Mouse (Mus musculus): ENCODE data around the gene Acbd6. TPM values are rescaled to one million over a fixed set of nuclear protein-coding genes. Genes with fewer than 3 reads are reported as not detected.
A peak's percentile ranks its signal among the peaks of the same experiment; 100 is the strongest.

The Acbd6 gene
- polyA plus RNA-seq (2015; fragmentation: Nextera tagmentation; extraction: Ambion mirVana), result 54.0 and 58.7 TPM in 2 replicates

DNA sequence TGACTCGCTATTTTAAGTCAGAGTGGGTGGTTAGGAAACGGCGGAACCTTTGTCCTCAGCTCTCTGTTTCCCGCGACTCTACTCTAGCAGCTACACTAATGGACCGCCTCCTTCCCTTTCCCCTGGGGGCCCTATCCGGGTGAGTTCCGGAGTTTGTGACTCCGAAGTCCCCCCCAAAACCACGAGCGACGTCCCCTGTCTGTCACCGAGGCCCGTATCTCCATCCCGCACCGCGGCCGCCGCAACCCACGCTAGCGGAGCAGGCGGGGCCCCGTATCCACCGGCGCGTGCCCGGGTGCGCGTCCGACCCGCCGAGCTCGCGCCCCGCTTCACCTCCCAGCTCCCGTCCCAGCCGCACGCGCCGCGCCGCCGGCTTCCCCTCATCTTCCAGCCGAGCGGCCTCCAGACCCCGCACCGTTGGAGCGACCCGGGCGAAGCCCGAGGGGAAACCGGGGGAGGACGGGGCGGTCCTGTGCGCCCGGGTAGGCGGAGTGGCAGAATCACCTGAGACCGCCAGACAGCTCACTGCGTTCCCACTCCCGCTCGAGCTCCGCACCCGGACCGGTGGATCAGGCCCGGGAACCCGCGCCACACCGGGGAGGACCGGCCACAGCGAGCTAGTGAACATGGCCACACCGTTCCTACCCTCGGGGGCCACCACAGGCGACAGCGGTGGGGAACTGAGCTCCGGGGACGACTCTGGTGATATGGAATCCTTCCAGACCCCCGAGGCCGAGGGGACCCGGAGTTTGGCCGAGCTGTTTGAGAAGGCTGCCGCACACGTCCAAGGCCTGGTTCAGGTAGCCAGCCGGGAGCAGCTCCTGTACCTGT is at the start of gene Acbd6:
Gene Acbd6, plus strand, starts transcription at position 109 of the 831 bp plus-strand sequence.
- under 1% methylated on average over 81 of the region's 83 CpGs for WGBS
- ATAC-seq (ENCODE audit: low read depth), result peak; percentile 96
- H3K4me3 ChIP-seq (ENCODE audit: low read length), result peak within 1 kb of the TSS; percentile 99
- peak within 1 kb of the TSS; percentile 90 for H3K4me2 ChIP-seq (ENCODE audit: low read depth, low read length)
- peak within 1 kb of the TSS; percentile 98 for H3K9ac ChIP-seq (ENCODE audit: low read length)
- H3K9me3 ChIP-seq (ENCODE audit: control insufficient read depth, low read length), result no peaks in the 10 kb centered on the region
- peaks cover 11% of the 10 kb centered on the region for H3K4me1 ChIP-seq (replicated peaks; ENCODE audit: control insufficient read depth, insufficient read depth, low read length)
- H3K27ac ChIP-seq (ENCODE audit: low read length), result peak within 1 kb of the TSS; percentile 78
- H3K27me3 ChIP-seq (ENCODE audit: control insufficient read depth, insufficient read depth, low read depth, low read length), result no peaks in the 10 kb centered on the region
- H3K36me3 ChIP-seq (ENCODE audit: control insufficient read depth, insufficient read depth, low read length), result no peaks in the 10 kb centered on the region

GRCm38 (mm10) chr1:155510263-155510662 is 47.7 kb upstream of the Acbd6 start:
- no peak overlapping the region for H3K27ac ChIP-seq (ENCODE audit: low read length)
- no peaks in the 10 kb centered on the region for H3K27me3 ChIP-seq (ENCODE audit: control insufficient read depth, insufficient read depth, low read depth, low read length)
- H3K9me3 ChIP-seq (ENCODE audit: control insufficient read depth, low read length), result no peaks in the 10 kb centered on the region
- no peaks in the 10 kb centered on the region for H3K36me3 ChIP-seq (ENCODE audit: control insufficient read depth, insufficient read depth, low read length)
- H3K9ac ChIP-seq (ENCODE audit: low read length), result no peak overlapping the region
- H3K4me3 ChIP-seq (ENCODE audit: low read length), result no peak overlapping the region
- ATAC-seq (ENCODE audit: low read depth), result no peak
- no peak overlapping the region for H3K4me2 ChIP-seq (ENCODE audit: low read depth, low read length)
- WGBS, result 56% methylated on average over 10 of the region's 10 CpGs
- H3K4me1 ChIP-seq (replicated peaks; ENCODE audit: control insufficient read depth, insufficient read depth, low read length), result peaks cover 7% of the 10 kb centered on the region

- 83% methylated on average over 4 of the region's 4 CpGs for WGBS
- Histone ChIP-seq H3K9me3 (ENCODE audit: control insufficient read depth, low read length) (no peaks in the 10 kb centered on the region), H3K36me3 (ENCODE audit: control insufficient read depth, insufficient read depth, low read length) (no peaks in the 10 kb centered on the region), H3K4me1 (replicated peaks; ENCODE audit: control insufficient read depth, insufficient read depth, low read length) (no peaks in the 10 kb centered on the region), H3K4me3 (ENCODE audit: low read length) (no peak overlapping the region), H3K27ac (ENCODE audit: low read length) (no peak overlapping the region), H3K9ac (ENCODE audit: low read length) (no peak overlapping the region), H3K4me2 (ENCODE audit: low read depth, low read length) (no peak overlapping the region), H3K27me3 (ENCODE audit: control insufficient read depth, insufficient read depth, low read depth, low read length) (no peaks in the 10 kb centered on the region)
- no peak for ATAC-seq (ENCODE audit: low read depth)
Measured at GRCm38 (mm10) chr1:155515866-155516265, 42.1 kb upstream of the Acbd6 start.

DNA sequence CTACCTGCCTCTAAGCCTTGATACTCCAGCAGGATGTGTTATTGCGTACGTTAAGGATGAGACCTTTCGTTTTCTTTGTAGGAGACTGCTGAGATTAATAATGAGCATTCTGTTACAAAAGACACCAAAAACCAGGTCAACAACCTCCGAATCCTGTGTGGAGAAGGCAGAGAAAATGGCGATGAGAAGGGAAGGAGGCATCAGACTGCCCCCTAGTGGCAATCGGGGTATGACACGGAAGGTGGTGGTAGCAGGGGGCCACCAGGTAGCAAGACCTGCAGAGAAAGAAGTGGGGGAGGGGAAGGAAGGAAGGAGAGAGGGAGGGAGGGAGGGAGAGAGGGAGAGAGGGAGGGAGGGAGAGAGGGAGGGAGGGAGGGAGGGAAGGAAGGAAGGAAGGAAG is 41.3 kb upstream of the Acbd6 start:
- WGBS, result 44% methylated on average over 7 of the region's 7 CpGs
- Histone ChIP-seq H3K4me1 (replicated peaks; ENCODE audit: control insufficient read depth, insufficient read depth, low read length) (no peaks in the 10 kb centered on the region), H3K36me3 (ENCODE audit: control insufficient read depth, insufficient read depth, low read length) (no peaks in the 10 kb centered on the region), H3K27ac (ENCODE audit: low read length) (no peak overlapping the region), H3K27me3 (ENCODE audit: control insufficient read depth, insufficient read depth, low read depth, low read length) (no peaks in the 10 kb centered on the region), H3K9me3 (ENCODE audit: control insufficient read depth, low read length) (no peaks in the 10 kb centered on the region), H3K4me2 (ENCODE audit: low read depth, low read length) (no peak overlapping the region), H3K9ac (ENCODE audit: low read length) (no peak overlapping the region), H3K4me3 (ENCODE audit: low read length) (no peak overlapping the region)
- ATAC-seq (ENCODE audit: low read depth), result no peak

- H3K36me3 ChIP-seq (ENCODE audit: control insufficient read depth, insufficient read depth, low read length), result no peaks in the 10 kb centered on the region
- H3K4me3 ChIP-seq (ENCODE audit: low read length), result no peak overlapping the region
- H3K9ac ChIP-seq (ENCODE audit: low read length), result no peak overlapping the region
- no peak overlapping the region for H3K4me2 ChIP-seq (ENCODE audit: low read depth, low read length)
- ATAC-seq (ENCODE audit: low read depth), result no peak
- no peak overlapping the region for H3K27ac ChIP-seq (ENCODE audit: low read length)
- H3K27me3 ChIP-seq (ENCODE audit: control insufficient read depth, insufficient read depth, low read depth, low read length), result no peaks in the 10 kb centered on the region
- no peaks in the 10 kb centered on the region for H3K4me1 ChIP-seq (replicated peaks; ENCODE audit: control insufficient read depth, insufficient read depth, low read length)
- no peaks in the 10 kb centered on the region for H3K9me3 ChIP-seq (ENCODE audit: control insufficient read depth, low read length)
- 58% methylated on average over 5 of the region's 5 CpGs for WGBS
Measured at GRCm38 (mm10) chr1:155517060-155517459, 40.9 kb upstream of the Acbd6 start.

DNA sequence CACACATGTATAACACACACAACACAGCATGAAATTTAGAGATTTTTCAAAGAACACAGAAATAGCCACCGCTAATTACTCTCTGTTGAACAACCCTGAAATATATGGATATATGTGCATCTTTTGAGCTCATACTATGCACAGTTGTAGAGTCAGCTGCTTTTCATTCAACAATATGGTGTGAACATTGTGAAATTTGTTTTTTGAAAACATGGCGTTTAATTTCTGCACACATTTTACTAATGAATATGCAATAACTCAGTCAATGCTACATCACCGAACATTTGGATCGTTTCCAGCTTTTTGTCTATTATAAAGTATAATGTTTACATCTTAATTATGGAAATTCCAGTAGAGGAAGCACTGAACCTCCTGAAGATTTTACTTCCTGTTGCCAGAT is 37.6 kb upstream of the Acbd6 start:
- WGBS, result 75% methylated on average over 4 of the region's 4 CpGs
- no peaks in the 10 kb centered on the region for H3K4me1 ChIP-seq (replicated peaks; ENCODE audit: control insufficient read depth, insufficient read depth, low read length)
- H3K27ac ChIP-seq (ENCODE audit: low read length), result no peak overlapping the region
- H3K36me3 ChIP-seq (ENCODE audit: control insufficient read depth, insufficient read depth, low read length), result no peaks in the 10 kb centered on the region
- no peak overlapping the region for H3K9ac ChIP-seq (ENCODE audit: low read length)
- no peaks in the 10 kb centered on the region for H3K9me3 ChIP-seq (ENCODE audit: control insufficient read depth, low read length)
- no peak overlapping the region for H3K4me3 ChIP-seq (ENCODE audit: low read length)
- no peak overlapping the region for H3K4me2 ChIP-seq (ENCODE audit: low read depth, low read length)
- no peak for ATAC-seq (ENCODE audit: low read depth)
- no peaks in the 10 kb centered on the region for H3K27me3 ChIP-seq (ENCODE audit: control insufficient read depth, insufficient read depth, low read depth, low read length)

DNA sequence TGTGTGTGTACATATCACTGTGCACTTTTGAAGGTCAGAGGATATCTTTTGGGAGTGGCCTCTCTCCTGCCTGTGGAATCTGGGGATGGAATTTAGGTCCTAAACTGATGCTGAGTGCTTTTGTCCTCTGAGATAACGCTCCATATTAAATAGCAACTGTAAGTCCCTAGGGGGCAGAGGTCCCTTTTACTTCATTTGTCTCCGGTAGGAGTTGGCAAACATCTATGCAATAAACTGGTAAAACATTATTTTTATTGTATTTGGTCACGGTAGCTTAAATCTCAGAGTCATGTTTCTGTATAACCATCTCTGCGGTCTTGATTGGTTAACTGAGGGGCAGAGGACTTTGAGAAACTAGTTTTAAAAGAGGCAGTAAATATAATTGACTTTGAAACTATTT is 35.4 kb upstream of the Acbd6 start:
- H3K4me1 ChIP-seq (replicated peaks; ENCODE audit: control insufficient read depth, insufficient read depth, low read length), result no peaks in the 10 kb centered on the region; the same call in 1 of the 2 replicates
- H3K36me3 ChIP-seq (ENCODE audit: control insufficient read depth, insufficient read depth, low read length), result no peaks in the 10 kb centered on the region
- H3K27ac ChIP-seq (ENCODE audit: low read length), result no peak overlapping the region
- no peak overlapping the region for H3K9ac ChIP-seq (ENCODE audit: low read length)
- H3K9me3 ChIP-seq (ENCODE audit: control insufficient read depth, low read length), result no peaks in the 10 kb centered on the region
- WGBS, result 72% methylated on average over 4 of the region's 4 CpGs
- H3K27me3 ChIP-seq (ENCODE audit: control insufficient read depth, insufficient read depth, low read depth, low read length), result no peaks in the 10 kb centered on the region
- no peak overlapping the region for H3K4me3 ChIP-seq (ENCODE audit: low read length)
- H3K4me2 ChIP-seq (ENCODE audit: low read depth, low read length), result no peak overlapping the region
- no peak for ATAC-seq (ENCODE audit: low read depth)

DNA sequence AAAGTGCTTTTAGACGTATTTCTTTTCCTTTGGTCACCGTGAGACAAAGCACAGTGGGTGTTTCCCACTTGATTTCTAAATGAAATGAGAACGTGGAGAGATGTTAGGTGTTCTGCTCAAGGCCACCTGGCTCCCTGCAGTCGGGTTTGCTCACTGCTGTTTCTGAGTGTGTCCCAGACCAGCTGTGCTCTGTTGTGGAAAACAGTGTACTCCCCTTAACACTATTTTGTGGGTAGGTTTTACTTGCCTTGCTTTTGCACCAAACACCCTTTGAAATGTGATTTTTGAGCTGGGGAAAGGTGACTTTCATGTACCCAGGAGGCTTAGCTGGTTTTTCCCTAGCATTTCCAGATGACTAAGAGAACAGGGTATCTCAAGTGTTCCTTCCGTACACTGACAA is 31.7 kb upstream of the Acbd6 start:
- H3K36me3 ChIP-seq (ENCODE audit: control insufficient read depth, insufficient read depth, low read length), result no peaks in the 10 kb centered on the region
- no peaks in the 10 kb centered on the region for H3K27me3 ChIP-seq (ENCODE audit: control insufficient read depth, insufficient read depth, low read depth, low read length)
- H3K9ac ChIP-seq (ENCODE audit: low read length), result no peak overlapping the region
- no peak overlapping the region for H3K27ac ChIP-seq (ENCODE audit: low read length)
- ATAC-seq (ENCODE audit: low read depth), result no peak
- H3K4me3 ChIP-seq (ENCODE audit: low read length), result no peak overlapping the region
- H3K4me2 ChIP-seq (ENCODE audit: low read depth, low read length), result no peak overlapping the region
- 54% methylated on average over 5 of the region's 5 CpGs for WGBS
- no peaks in the 10 kb centered on the region for H3K9me3 ChIP-seq (ENCODE audit: control insufficient read depth, low read length)
- H3K4me1 ChIP-seq (replicated peaks; ENCODE audit: control insufficient read depth, insufficient read depth, low read length), result peaks cover 2% of the 10 kb centered on the region; the same call in 1 of the 2 replicates

- Histone ChIP-seq H3K9ac (ENCODE audit: low read length) (no peak overlapping the region), H3K27me3 (ENCODE audit: control insufficient read depth, insufficient read depth, low read depth, low read length) (no peaks in the 10 kb centered on the region), H3K27ac (ENCODE audit: low read length) (no peak overlapping the region), H3K9me3 (ENCODE audit: control insufficient read depth, low read length) (no peaks in the 10 kb centered on the region), H3K4me3 (ENCODE audit: low read length) (no peak overlapping the region), H3K4me1 (replicated peaks; ENCODE audit: control insufficient read depth, insufficient read depth, low read length) (peaks cover 2% of the 10 kb centered on the region; the same call in 1 of the 2 replicates), H3K36me3 (ENCODE audit: control insufficient read depth, insufficient read depth, low read length) (no peaks in the 10 kb centered on the region), H3K4me2 (ENCODE audit: low read depth, low read length) (no peak overlapping the region)
- 35% methylated on average over 12 of the region's 12 CpGs for WGBS
- no peak for ATAC-seq (ENCODE audit: low read depth)
Measured at GRCm38 (mm10) chr1:155527027-155527786, 30.7 kb upstream of the Acbd6 start.
